Mouse (Mus musculus) neural tube, embryonic 15.5 days (tissue): ENCODE data around the gene Rufy4. TPM values are rescaled to one million over a fixed set of nuclear protein-coding genes. Genes with fewer than 3 reads are reported as not detected.

Source experiments
- ATAC-seq: fragments of 200-750 bp; cut with Nextera tagmentation; 2 replicates; pipeline ENCODE4 v1.8.0; 2017; ENCODE audit warnings: mild to moderate bottlenecking, moderate TSS enrichment, moderate library complexity; ENCODE audit not compliant: low FRiP score
- H3K27ac ChIP-seq: fragments of 300-500 bp; sonication (generic); replicated peaks from 2 replicates; pipeline ENCODE4 v1.5.1; 2015; ENCODE audit warnings: mild to moderate bottlenecking, inconsistent platforms
- H3K27me3 ChIP-seq: fragments of 300-500 bp; sonication (generic); replicated peaks from 2 replicates; pipeline ENCODE4 v1.6.1; 2015; ENCODE audit warnings: inconsistent platforms
- H3K36me3 ChIP-seq: fragments of 300-500 bp; sonication (generic); 2 replicates; pipeline ENCODE4 v1.6.1; 2015; ENCODE audit warnings: inconsistent platforms
- H3K4me1 ChIP-seq: fragments of 300-500 bp; sonication (generic); 2 replicates; pipeline ENCODE4 v1.6.1; 2015; ENCODE audit warnings: inconsistent platforms
- H3K4me2 ChIP-seq: fragments of 300-500 bp; sonication (generic); 2 replicates; pipeline ENCODE4 v1.6.1; 2015; ENCODE audit warnings: inconsistent platforms, mild to moderate bottlenecking, moderate library complexity
- H3K4me3 ChIP-seq: fragments of 300-500 bp; sonication (generic); replicated peaks from 2 replicates; pipeline ENCODE4 v1.5.1; 2015; ENCODE audit warnings: mild to moderate bottlenecking, inconsistent platforms
- H3K9ac ChIP-seq: fragments of 300-500 bp; sonication (generic); replicated peaks from 2 replicates; pipeline ENCODE4 v1.6.1; 2015; ENCODE audit warnings: mild to moderate bottlenecking, inconsistent platforms
- H3K9me3 ChIP-seq: fragments of 300-500 bp; sonication (generic); replicated peaks from 2 replicates; pipeline ENCODE4 v1.6.1; 2016; ENCODE audit warnings: inconsistent platforms
- WGBS: fragments of 180-500 bp; shearing (Covaris S2); methylation state at CpG from one replicate; pipeline ENCODE4 v1.1.7; 2015; ENCODE audit warnings: mixed read lengths; 5-methylcytosine and 5-hydroxymethylcytosine counted together
- polyA plus RNA-seq: library from polyadenylated mRNA; unstranded; fragments of >200 nt; fragmentation: Nextera tagmentation; extraction: Ambion mirVana; gene quantifications from 2 replicates; pipeline ENCODE4 v1.2.1, GENCODE M21; 2015

Rufy4 gene
- polyA plus RNA-seq, 1 experiment from 2014 or later = 0.18 TPM

- Histone ChIP-seq H3K27me3 (peaks cover 4% of the 10 kb centered on the region; the same call in 1 of the 2 replicates), H3K9me3 (no peaks in the 10 kb centered on the region), H3K9ac (no peak overlapping the region), H3K36me3 (no peaks in the 10 kb centered on the region), H3K4me2 (peak overlapping the region; percentile 19; the same call in 1 of the 2 replicates), H3K4me3 (no peak overlapping the region), H3K4me1 (peaks cover 24% of the 10 kb centered on the region), H3K27ac (peak overlapping the region; percentile 64; the same call in 1 of the 2 replicates)
- 41% methylated on average over 6 of the region's 6 CpGs for WGBS
- no peak for ATAC-seq
Measured at GRCm38 (mm10) chr1:74091611-74092224, 33.6 kb upstream of the Rufy4 start.

- H3K9ac ChIP-seq = no peak overlapping the region
- 59% methylated on average over 10 of the region's 10 CpGs for WGBS
- no peaks in the 10 kb centered on the region for H3K9me3 ChIP-seq
- H3K4me1 ChIP-seq = peaks cover 26% of the 10 kb centered on the region
- H3K4me2 ChIP-seq = no peak overlapping the region
- peaks cover 4% of the 10 kb centered on the region; the same call in 1 of the 2 replicates for H3K27me3 ChIP-seq
- no peak overlapping the region for H3K4me3 ChIP-seq
- no peak for ATAC-seq
- H3K36me3 ChIP-seq = no peaks in the 10 kb centered on the region
- H3K27ac ChIP-seq = peak overlapping the region; percentile 28; the same call in 1 of the 2 replicates
Measured at GRCm38 (mm10) chr1:74092242-74092641, 33.1 kb upstream of the Rufy4 start.

DNA sequence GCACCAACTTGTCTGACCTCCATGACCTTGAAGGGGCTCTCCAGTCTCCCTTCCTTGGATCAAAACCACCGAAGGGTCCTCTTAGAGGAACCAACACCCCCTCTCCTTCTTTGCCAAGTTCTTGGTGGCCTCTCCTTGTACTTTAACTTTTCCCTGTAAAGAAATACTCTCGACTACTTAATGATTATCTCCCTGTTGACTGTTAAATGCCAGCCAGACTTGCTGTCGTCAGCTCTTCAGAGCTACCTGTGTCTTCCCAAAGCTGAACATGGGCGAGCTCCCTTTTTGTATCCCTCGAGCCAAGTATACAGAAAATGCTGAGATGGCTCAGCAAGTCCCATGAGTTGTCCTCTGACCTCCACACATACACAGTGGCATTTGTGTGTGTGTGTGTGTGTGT is 31.9 kb upstream of the Rufy4 start:
- 84% methylated on average over 5 of the region's 5 CpGs for WGBS
- H3K36me3 ChIP-seq = no peaks in the 10 kb centered on the region
- no peak for ATAC-seq
- peaks cover 37% of the 10 kb centered on the region for H3K4me1 ChIP-seq
- peaks cover 4% of the 10 kb centered on the region; the same call in 1 of the 2 replicates for H3K27me3 ChIP-seq
- H3K27ac ChIP-seq = no peak overlapping the region
- H3K4me2 ChIP-seq = no peak overlapping the region
- H3K9ac ChIP-seq = no peak overlapping the region
- no peaks in the 10 kb centered on the region for H3K9me3 ChIP-seq
- H3K4me3 ChIP-seq = no peak overlapping the region

- Histone ChIP-seq H3K4me2 (no peak overlapping the region), H3K36me3 (no peaks in the 10 kb centered on the region), H3K9ac (no peak overlapping the region), H3K27ac (no peak overlapping the region), H3K4me3 (no peak overlapping the region), H3K9me3 (no peaks in the 10 kb centered on the region), H3K4me1 (peaks cover 50% of the 10 kb centered on the region), H3K27me3 (peaks cover 4% of the 10 kb centered on the region; the same call in 1 of the 2 replicates)
- whole genome bisulfite sequencing = 56% methylated on average over 7 of the region's 7 CpGs
- no peak for ATAC-seq
Measured at GRCm38 (mm10) chr1:74094497-74095270, 30.7 kb upstream of the Rufy4 start.

GRCm38 (mm10) chr1:74095296-74095695 is 30.0 kb upstream of the Rufy4 start:
- peaks cover 55% of the 10 kb centered on the region for H3K4me1 ChIP-seq
- H3K4me3 ChIP-seq = no peak overlapping the region
- peaks cover 6% of the 10 kb centered on the region; the same call in 1 of the 2 replicates for H3K27me3 ChIP-seq
- H3K9me3 ChIP-seq = no peaks in the 10 kb centered on the region
- ATAC-seq = no peak
- no peak overlapping the region for H3K27ac ChIP-seq
- H3K4me2 ChIP-seq = no peak overlapping the region
- H3K9ac ChIP-seq = no peak overlapping the region
- WGBS = 63% methylated on average over 6 of the region's 6 CpGs
- H3K36me3 ChIP-seq = no peaks in the 10 kb centered on the region

DNA sequence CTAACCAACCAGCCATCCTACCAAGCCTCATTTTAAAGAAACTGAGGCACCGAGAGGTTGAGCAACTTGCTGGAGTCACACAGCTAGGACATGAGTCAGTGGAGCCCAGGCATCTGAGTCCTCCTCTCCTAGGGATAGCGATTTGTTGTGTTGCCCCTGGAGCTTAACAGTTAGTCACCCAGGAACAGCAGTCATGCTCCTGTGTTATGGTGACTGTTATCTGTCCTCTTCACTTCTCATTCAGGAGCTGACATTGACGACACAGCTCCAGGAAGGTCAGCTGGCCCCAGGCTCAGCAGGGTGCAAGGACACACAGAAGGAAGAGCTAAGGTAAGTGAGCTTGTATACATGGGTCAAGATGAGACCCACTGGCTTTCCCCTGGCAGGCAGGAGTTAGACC is 29.6 kb upstream of the Rufy4 start:
- Histone ChIP-seq H3K27ac (no peak overlapping the region), H3K9me3 (no peaks in the 10 kb centered on the region), H3K27me3 (peaks cover 6% of the 10 kb centered on the region; the same call in 1 of the 2 replicates), H3K4me1 (peaks cover 55% of the 10 kb centered on the region), H3K4me3 (no peak overlapping the region), H3K9ac (no peak overlapping the region), H3K36me3 (no peaks in the 10 kb centered on the region), H3K4me2 (no peak overlapping the region)
- 63% methylated on average over 3 of the region's 3 CpGs for WGBS
- no peak for ATAC-seq

DNA sequence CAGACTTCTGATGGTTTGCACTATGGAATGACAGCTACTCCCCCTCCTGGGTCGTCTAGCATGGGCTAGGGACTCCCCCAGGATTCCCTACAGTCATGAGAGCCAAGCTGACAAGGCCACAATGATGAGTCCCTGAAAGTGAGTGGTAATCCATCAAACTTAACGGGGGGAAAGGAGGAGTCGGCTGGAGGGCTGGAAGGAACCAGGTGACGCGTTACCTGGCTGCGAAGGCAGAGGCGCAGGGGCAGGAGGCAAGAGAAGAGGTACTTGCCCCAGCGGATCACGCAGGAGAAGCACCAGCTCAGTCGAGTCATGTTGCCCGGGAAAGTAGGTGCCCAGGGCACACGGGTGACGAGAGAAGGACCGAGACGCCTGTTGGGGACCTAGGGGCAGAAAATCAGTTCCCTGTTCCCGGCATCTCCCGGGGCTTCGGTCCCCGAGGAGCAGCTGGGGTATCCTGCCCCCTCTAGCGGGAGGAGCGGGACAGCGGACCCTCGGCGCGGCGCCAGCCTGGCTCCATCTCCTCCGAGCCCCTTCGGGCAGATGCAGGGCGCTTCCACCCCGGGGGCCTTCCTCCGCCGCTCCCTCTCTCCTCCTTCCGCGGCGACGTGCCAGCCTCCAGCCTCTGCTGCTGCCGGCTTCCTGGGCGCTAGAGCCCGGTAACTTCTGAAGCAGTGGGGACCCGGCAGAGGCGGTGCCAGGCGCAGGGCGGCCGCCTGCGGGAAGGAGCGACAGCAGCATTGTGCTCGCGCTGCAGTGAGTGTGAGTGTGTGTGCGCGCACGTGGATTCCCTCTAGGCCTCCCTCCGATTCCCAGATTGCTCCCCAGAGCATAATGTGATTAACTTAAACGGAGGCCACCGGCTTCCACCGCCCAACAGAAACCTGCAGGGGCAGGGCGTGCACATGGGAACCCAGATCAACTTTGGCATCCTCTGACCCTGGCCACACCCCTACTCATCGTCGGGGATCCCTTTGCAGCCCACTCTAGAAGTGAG is 27.0 kb upstream of the Rufy4 start:
- WGBS = under 1% methylated on average over 54 of the region's 58 CpGs
- peak; percentile 74 for ATAC-seq
- Histone ChIP-seq H3K27ac (peak overlapping the region; percentile 75), H3K9ac (peak overlapping the region; percentile 54), H3K4me1 (peaks cover 54% of the 10 kb centered on the region), H3K9me3 (no peaks in the 10 kb centered on the region), H3K4me2 (peak overlapping the region; percentile 90), H3K36me3 (no peaks in the 10 kb centered on the region), H3K27me3 (peaks cover 6% of the 10 kb centered on the region; the same call in 1 of the 2 replicates), H3K4me3 (peak overlapping the region; percentile 50)

GRCm38 (mm10) chr1:74099001-74099435 is 26.3 kb upstream of the Rufy4 start:
- H3K9me3 ChIP-seq = no peaks in the 10 kb centered on the region
- H3K9ac ChIP-seq = peak overlapping the region; percentile 54
- no peaks in the 10 kb centered on the region for H3K36me3 ChIP-seq
- WGBS = under 1% methylated on average over 13 of the region's 14 CpGs
- peak overlapping the region; percentile 50 for H3K4me3 ChIP-seq
- H3K27ac ChIP-seq = peak overlapping the region; percentile 75
- peak overlapping the region; percentile 90 for H3K4me2 ChIP-seq
- peaks cover 61% of the 10 kb centered on the region for H3K4me1 ChIP-seq
- peak; percentile 35; the same call in 1 of the 2 replicates for ATAC-seq
- H3K27me3 ChIP-seq = peaks cover 6% of the 10 kb centered on the region; the same call in 1 of the 2 replicates

- Histone ChIP-seq H3K9me3 (no peaks in the 10 kb centered on the region), H3K4me1 (peaks cover 44% of the 10 kb centered on the region), H3K27me3 (peaks cover 3% of the 10 kb centered on the region; the same call in 1 of the 2 replicates), H3K36me3 (no peaks in the 10 kb centered on the region), H3K4me3 (no peak overlapping the region), H3K9ac (no peak overlapping the region), H3K27ac (peak overlapping the region; percentile 65), H3K4me2 (no peak overlapping the region)
- peak; percentile 81 for ATAC-seq
- WGBS = 8% methylated on average over 6 of the region's 6 CpGs
Measured at GRCm38 (mm10) chr1:74103654-74104353, 21.5 kb upstream of the Rufy4 start.

DNA sequence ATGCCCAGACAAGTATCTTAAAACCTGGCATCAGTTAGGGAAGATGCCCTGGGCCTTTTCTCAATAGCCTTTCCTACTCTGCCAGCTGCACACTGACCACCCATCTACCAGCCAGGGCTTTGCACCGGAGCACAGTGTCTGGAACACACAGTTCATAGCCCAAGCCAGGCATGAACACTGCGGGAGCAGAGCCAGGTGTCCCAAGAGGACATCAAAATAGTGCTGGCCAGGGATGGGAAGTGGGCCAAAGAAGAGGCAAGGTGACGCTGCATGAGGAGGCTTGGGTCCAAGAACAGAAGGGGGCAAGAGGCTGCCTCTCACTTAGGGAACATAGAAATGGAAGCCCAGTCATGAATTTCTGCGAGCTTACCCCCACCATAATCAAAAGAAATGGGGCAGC is 19.7 kb upstream of the Rufy4 start:
- no peaks in the 10 kb centered on the region; the same call in 1 of the 2 replicates for H3K27me3 ChIP-seq
- H3K36me3 ChIP-seq = no peaks in the 10 kb centered on the region
- peaks cover 32% of the 10 kb centered on the region for H3K4me1 ChIP-seq
- no peak overlapping the region for H3K4me3 ChIP-seq
- 71% methylated on average over 4 of the region's 4 CpGs for WGBS
- H3K27ac ChIP-seq = no peak overlapping the region
- ATAC-seq = no peak
- H3K4me2 ChIP-seq = no peak overlapping the region
- H3K9ac ChIP-seq = no peak overlapping the region
- no peaks in the 10 kb centered on the region for H3K9me3 ChIP-seq
